9 mouse cellular contexts compared by ENCODE assay signal in the genomic region with DNA sequence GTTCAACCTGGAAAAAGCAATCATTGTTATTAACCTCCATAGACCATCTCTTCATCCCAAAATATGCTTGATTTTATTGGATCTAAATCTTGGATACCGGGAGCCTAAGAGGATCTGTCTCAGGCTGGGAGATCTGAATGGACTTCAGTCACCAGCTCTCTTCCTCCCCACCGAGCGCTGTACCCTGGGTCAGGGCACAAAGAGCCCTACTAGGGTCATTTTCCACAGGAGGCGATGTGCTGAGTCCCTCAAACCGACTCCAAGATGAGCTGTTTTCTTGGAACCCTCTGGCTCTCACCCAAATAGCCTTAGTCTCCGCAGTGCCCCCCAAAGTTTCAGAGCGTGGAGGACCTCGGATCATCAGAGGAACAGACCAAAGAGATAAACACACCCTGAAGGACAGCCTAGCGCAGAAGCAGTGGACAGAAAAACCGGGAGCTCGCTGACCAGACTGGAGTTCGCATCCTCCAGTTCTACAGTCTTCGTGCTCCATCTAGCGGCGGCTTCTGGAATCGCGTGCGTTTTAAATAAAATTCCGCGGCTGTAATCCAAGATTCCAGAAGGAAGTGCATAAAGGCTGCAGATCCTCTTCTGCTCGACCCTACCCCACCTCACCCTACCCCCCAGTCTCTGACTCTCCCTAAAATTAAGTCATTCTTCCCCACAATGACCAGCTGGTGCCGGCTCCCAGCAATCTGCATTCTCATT. TPM values are rescaled to one million over a fixed set of nuclear protein-coding genes. Genes with fewer than 3 reads are reported as not detected.
A peak's percentile ranks its signal among the peaks of the same experiment; 100 is the strongest.
DNase-seq lines count a peak whose midpoint lies in the region; ATAC-seq and TF ChIP-seq lines count a peak whose summit lies in the region.
"Had no signal": no experiment of that assay in that cellular context is flagged by ENCODE, and none has a peak within 500 bp of the region (broad histone marks: within the 10 kb centered on the region; RNA-seq: fewer than 3 reads in every experiment).

No protein-coding gene starts in this region.

- no peak overlapping the region for H3K4me3 ChIP-seq in kidney, postnatal 0 days (replicated peaks; ENCODE audit: low read depth, low read length)

- no peak overlapping the region for H3K4me2 ChIP-seq in kidney, postnatal 0 days (ENCODE audit: low read length)

- peak; percentile 87 for TF ChIP-seq CTCF in kidney, postnatal 0 days (IDR thresholded peaks at IDR 0.05; ENCODE audit: low read depth)

- no peaks in the 10 kb centered on the region for H3K9me3 ChIP-seq in kidney, postnatal 0 days (replicated peaks; ENCODE audit: low read length)

- no peaks in the 10 kb centered on the region for H3K4me1 ChIP-seq in kidney, postnatal 0 days (replicated peaks; ENCODE audit: insufficient read depth, low read length)

- no peaks in the 10 kb centered on the region for H3K27me3 ChIP-seq in kidney, postnatal 0 days (ENCODE audit: insufficient read depth, low read length)

- no peak overlapping the region for H3K27ac ChIP-seq in kidney, postnatal 0 days

- no peak; the same call in 1 of the 2 replicates for ATAC-seq in kidney, postnatal 0 days (replicated peaks; ENCODE audit: low FRiP score, low read depth)
- ATAC-seq in neutrophil, adult 5-6 weeks (ENCODE audit: extremely low read depth, insufficient number of reproducible peaks, low FRiP score, poor library complexity, severe bottlenecking): peak; percentile 41; the same call in 1 of the 2 replicates

- peak; percentile 91 for DNase-seq in 3T3-L1 (ENCODE audit: low read depth, low spot score)
- peak; percentile 39 for DNase-seq in WW6 (ENCODE audit: low read depth, low spot score)
- DNase-seq in cerebellum, postnatal 4 days (ENCODE audit: low spot score in 2 of 2): peak; percentile 86 to 90
- DNase-seq in gastrocnemius, postnatal 4 days (ENCODE audit: low spot score in 2 of 2): peak; percentile 65 to 66
- DNase-seq in kidney, postnatal 0 days (ENCODE audit: low spot score): peak; percentile 86
- peak; percentile 45 to 62 for DNase-seq in lung, adult 18-20 months
- DNase-seq in testis, postnatal 14 days (ENCODE audit: low spot score): peak; percentile 54

- H3K9ac ChIP-seq in kidney, postnatal 0 days (ENCODE audit: low read depth, low read length): no peak overlapping the region

- no peaks in the 10 kb centered on the region for H3K36me3 ChIP-seq in kidney, postnatal 0 days (ENCODE audit: insufficient read depth, low read length)

- 13% methylated on average over 22 of the region's 22 CpGs for WGBS in kidney, postnatal 0 days

RNA-seq across cellular contexts. Expression of a gene that starts 9.7 kb away (rescaled TPM):
- total RNA-seq in gastrocnemius, postnatal 4 days (2021): not detected
- not detected in 2 replicates for polyA plus RNA-seq in kidney, postnatal 0 days (2015; fragmentation: Nextera tagmentation; extraction: Ambion mirVana)
- total RNA-seq in neutrophil, adult 5-6 weeks (2017): not detected in 2 replicates
- polyA plus RNA-seq: frontal cortex, adult 2 months had no signal

RNA-seq across cellular contexts. Expression of a gene that starts 19.1 kb away (rescaled TPM):
- not detected for total RNA-seq in gastrocnemius, postnatal 4 days (2021)
- not detected in 2 replicates for polyA plus RNA-seq in kidney, postnatal 0 days (2015; fragmentation: Nextera tagmentation; extraction: Ambion mirVana)
- not detected in 2 replicates for total RNA-seq in neutrophil, adult 5-6 weeks (2017)
- polyA plus RNA-seq: frontal cortex, adult 2 months had no signal

RNA-seq across cellular contexts. Expression of a gene that starts 33.7 kb away (rescaled TPM):
- not detected for total RNA-seq in gastrocnemius, postnatal 4 days (2021)
- polyA plus RNA-seq in kidney, postnatal 0 days (2015; fragmentation: Nextera tagmentation; extraction: Ambion mirVana): not detected in 2 replicates
- total RNA-seq in neutrophil, adult 5-6 weeks (2017): not detected in 2 replicates
- polyA plus RNA-seq: frontal cortex, adult 2 months had no signal

Comparison
In these comparisons a context has a peak if more than half of its experiments do, and no peak if none do; other contexts are left out.
1. DNase-seq: peak in every context shown above with its lines; median percentile 91 in 3T3-L1; 88 in cerebellum, postnatal 4 days; 86 in kidney, postnatal 0 days; 66 in gastrocnemius, postnatal 4 days; 54 in testis, postnatal 14 days; 54 in lung, adult 18-20 months; 39 in WW6.